Mouse (Mus musculus) bone marrow macrophage, adult 2 months (primary cell): ENCODE results near the gene Sulf2.

Source experiments
- CTCF ChIP-seq: IDR thresholded peaks from 2 replicates; pipeline ENCODE4 v1.5.1; 2012; ENCODE audit warnings: low read depth, mild to moderate bottlenecking, low read length, moderate library complexity
- POLR2A ChIP-seq: IDR thresholded peaks from 2 replicates; pipeline ENCODE4 v1.6.1; 2012; ENCODE audit warnings: mild to moderate bottlenecking, low read depth, low read length, borderline replicate concordance

- no peak for TF ChIP-seq CTCF
- TF ChIP-seq POLR2A = no peak
Observed at GRCm38 (mm10) chr2:166116704-166117103, 38.8 kb downstream of the Sulf2 start.
